Mouse (Mus musculus) spleen, adult 2 months (tissue): ENCODE results near the gene Gpr61. TPM values are rescaled to one million over a fixed set of nuclear protein-coding genes. Genes with fewer than 3 reads are reported as not detected.

Experiments used
- DNase-seq, 2 experiments: peaks; one replicate each; pipeline versions ENCODE4 v3.0.0 to v3.0.0-alpha.2; 2012 to 2021; ENCODE audit warnings: low spot score in 2 of 2, low read depth in 1 of 2
- H3K27ac ChIP-seq: fragments of 200-500 bp; 2 replicates; pipeline ENCODE4 v1.5.1; 2012; ENCODE audit warnings: low read length, inconsistent platforms; ENCODE audit not compliant: insufficient read depth
- H3K27me3 ChIP-seq: fragments of 200-500 bp; 2 replicates; pipeline ENCODE4 v1.6.1; 2012; ENCODE audit warnings: mild to moderate bottlenecking, moderate library complexity, low read length, inconsistent platforms; ENCODE audit not compliant: control insufficient read depth, insufficient read depth
- H3K36me3 ChIP-seq: fragments of 200-500 bp; 2 replicates; pipeline ENCODE4 v1.6.1; 2012; ENCODE audit warnings: mild to moderate bottlenecking, low read length, inconsistent platforms; ENCODE audit not compliant: control insufficient read depth, insufficient read depth
- H3K4me1 ChIP-seq: fragments of 200-500 bp; 2 replicates; pipeline ENCODE4 v1.6.1; 2011; ENCODE audit warnings: inconsistent platforms; ENCODE audit not compliant: control insufficient read depth, insufficient read depth, insufficient read length
- H3K4me3 ChIP-seq: fragments of 200-500 bp; 2 replicates; pipeline ENCODE4 v1.5.1; 2011; ENCODE audit warnings: mild to moderate bottlenecking, inconsistent platforms; ENCODE audit not compliant: insufficient read depth, insufficient read length; ENCODE audit errors: extremely low read depth
- CTCF ChIP-seq: fragments of 200-500 bp; IDR thresholded peaks from 2 replicates; pipeline ENCODE4 v1.5.1; 2011; ENCODE audit warnings: mild to moderate bottlenecking, inconsistent platforms; ENCODE audit not compliant: insufficient read depth, insufficient read length, insufficient replicate concordance; ENCODE audit errors: extremely low read depth
- POLR2A ChIP-seq: fragments of 200-500 bp; IDR thresholded peaks from 2 replicates; pipeline ENCODE4 v1.6.1; 2011; ENCODE audit warnings: low read depth, low read length, inconsistent platforms
- WGBS: fragments of 180-500 bp; shearing (Covaris S2); methylation state at CpG from one replicate; pipeline ENCODE4 v1.1.7; 2018; 5-methylcytosine and 5-hydroxymethylcytosine counted together
- polyA plus RNA-seq: library from polyadenylated mRNA; depleted of rRNA; stranded (reverse); fragments of >200 nt; gene quantifications from 2 replicates; pipeline ENCODE4 v1.2.3, GENCODE M21; 2012

Gene Gpr61
- polyA plus RNA-seq, 1 experiment: not detected

- H3K27ac ChIP-seq: no peak overlapping the region
These were observed 3.8 kb upstream of the Gpr61 start for GRCm38 (mm10) chr3:108158383-108159037.

GRCm38 (mm10) chr3:108152290-108152689 is 2.4 kb downstream of the Gpr61 start:
- TF ChIP-seq POLR2A (no peak), CTCF (no peak)
- no peak for DNase-seq
- no peak overlapping the region for H3K4me3 ChIP-seq
- no peaks in the 10 kb centered on the region for H3K27me3 ChIP-seq
- H3K36me3 ChIP-seq: no peaks in the 10 kb centered on the region
- no peak overlapping the region for H3K27ac ChIP-seq
- 94% methylated on average over 3 of the region's 3 CpGs for WGBS
- H3K4me1 ChIP-seq: no peaks in the 10 kb centered on the region

More at GRCm38 (mm10) chr3:108158383-108159037, 3.8 kb upstream of the Gpr61 start:
- 79% methylated on average over 9 of the region's 9 CpGs for WGBS
- no peak for DNase-seq
- Histone ChIP-seq H3K4me3 (no peak overlapping the region), H3K4me1 (no peaks in the 10 kb centered on the region), H3K36me3 (no peaks in the 10 kb centered on the region), H3K27me3 (no peaks in the 10 kb centered on the region)
- TF ChIP-seq CTCF (no peak), POLR2A (no peak)

GRCm38 (mm10) chr3:108147386-108148235 is 7.1 kb downstream of the Gpr61 start:
- no peak overlapping the region for H3K4me3 ChIP-seq
- TF ChIP-seq CTCF (peak; percentile 89; the same call in 1 of the 2 replicates), POLR2A (no peak)
- H3K27ac ChIP-seq: no peak overlapping the region
- peak; percentile 79 to 84 for DNase-seq
- H3K4me1 ChIP-seq: no peaks in the 10 kb centered on the region; the same call in 1 of the 2 replicates
- 69% methylated on average over 11 of the region's 11 CpGs for WGBS
- H3K36me3 ChIP-seq: no peaks in the 10 kb centered on the region
- no peaks in the 10 kb centered on the region for H3K27me3 ChIP-seq

- no peaks in the 10 kb centered on the region for H3K36me3 ChIP-seq
- TF ChIP-seq POLR2A (no peak), CTCF (no peak)
- no peak for DNase-seq
- WGBS: 37% methylated on average over 5 of the region's 5 CpGs
- H3K27ac ChIP-seq: no peak overlapping the region
- peak overlapping the region; percentile 97; the same call in 1 of the 2 replicates for H3K4me3 ChIP-seq
- H3K4me1 ChIP-seq: no peaks in the 10 kb centered on the region; the same call in 1 of the 2 replicates
- no peaks in the 10 kb centered on the region for H3K27me3 ChIP-seq
These were observed 8.0 kb downstream of the Gpr61 start for GRCm38 (mm10) chr3:108146671-108147070.

- peak within 1 kb of the TSS; percentile 91 for H3K27ac ChIP-seq
- H3K4me1 ChIP-seq: no peaks in the 10 kb centered on the region; the same call in 1 of the 2 replicates
- under 1% methylated on average over 63 of the region's 63 CpGs for WGBS
- TF ChIP-seq CTCF (no peak), POLR2A (peak; percentile 90)
- peak; percentile 84 to 90 for DNase-seq
- H3K4me3 ChIP-seq: peak within 1 kb of the TSS; percentile 97
- no peaks in the 10 kb centered on the region for H3K27me3 ChIP-seq
- no peaks in the 10 kb centered on the region for H3K36me3 ChIP-seq
These were observed 8.9 kb downstream of the Gpr61 start, which contains the start of gene Gnai3 for GRCm38 (mm10) chr3:108145534-108146445. Gene Gnai3, minus strand, starts transcription at chr3:108146146.

GRCm38 (mm10) chr3:108140786-108141185 is 13.9 kb downstream of the Gpr61 start:
- Histone ChIP-seq H3K4me1 (peaks cover 2% of the 10 kb centered on the region), H3K36me3 (peaks cover 2% of the 10 kb centered on the region; the same call in 1 of the 2 replicates), H3K4me3 (no peak overlapping the region), H3K27ac (no peak overlapping the region), H3K27me3 (no peaks in the 10 kb centered on the region)
- TF ChIP-seq POLR2A (no peak), CTCF (no peak)
- 61% methylated on average over 4 of the region's 4 CpGs for WGBS
- no peak for DNase-seq
